Mouse (Mus musculus): ENCODE results near the gene Gm20605.

- TF ChIP-seq POLR2A (IDR thresholded peaks at IDR 0.05; ENCODE audit: extremely low read depth, insufficient read depth, low read length) (no peak), CTCF (IDR thresholded peaks at IDR 0.05; ENCODE audit: extremely low read depth, insufficient read depth, low read length) (no peak)
Observed at GRCm38 (mm10) chr5:137596601-137597261, 32.2 kb upstream of the Gm20605 start.
